Mouse (Mus musculus): ENCODE data around the gene Oas1d.
"Not testable (repeated sequence)": the region's sequence is repeated elsewhere in the genome, so short reads cannot be mapped to it uniquely, and the experiment has no call there.

Gene Oas1d

DNA sequence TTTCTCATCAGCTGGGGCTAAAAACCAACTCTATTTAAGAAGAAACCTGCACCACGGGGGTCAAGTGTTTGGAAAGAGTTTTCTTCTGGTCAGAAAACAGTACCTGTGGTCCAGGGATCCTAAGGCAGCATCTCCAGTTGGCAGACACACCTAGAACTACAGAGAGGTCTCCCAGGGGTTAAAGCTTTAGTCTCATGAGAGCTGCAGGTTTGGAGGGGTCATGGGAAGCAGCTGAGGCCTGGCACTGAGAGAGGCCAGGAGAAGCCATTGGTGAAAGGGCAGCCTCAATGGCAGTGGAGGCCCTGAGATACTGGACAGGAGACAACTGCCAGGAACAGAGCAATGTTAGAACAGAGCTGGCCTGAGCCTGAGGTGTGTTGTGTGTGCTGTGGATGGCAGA is 13.7 kb upstream of the Oas1d start:
- no peak for DNase-seq (ENCODE audit: low spot score in 2 of 2)

DNA sequence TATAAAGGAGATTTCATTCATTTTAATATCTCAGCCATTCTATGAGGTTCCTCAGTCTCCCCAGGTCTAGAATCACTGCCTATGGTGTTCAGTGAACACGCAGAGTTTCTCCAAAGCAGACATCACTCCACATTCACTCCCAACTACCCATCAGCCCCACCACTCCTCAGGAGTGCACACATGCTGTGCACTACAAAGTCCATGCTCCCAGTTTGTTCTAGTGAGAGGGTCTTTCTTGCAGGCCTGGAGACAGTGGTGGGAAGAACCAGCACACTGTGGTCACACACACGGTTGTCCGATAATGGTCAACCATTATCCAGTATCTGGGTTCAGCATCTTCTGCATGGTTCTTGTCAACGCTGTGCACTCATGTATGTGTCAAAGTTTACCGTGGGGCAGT is 12.3 kb upstream of the Oas1d start:
- DNase-seq (ENCODE audit: low spot score in 2 of 2), result no peak

DNA sequence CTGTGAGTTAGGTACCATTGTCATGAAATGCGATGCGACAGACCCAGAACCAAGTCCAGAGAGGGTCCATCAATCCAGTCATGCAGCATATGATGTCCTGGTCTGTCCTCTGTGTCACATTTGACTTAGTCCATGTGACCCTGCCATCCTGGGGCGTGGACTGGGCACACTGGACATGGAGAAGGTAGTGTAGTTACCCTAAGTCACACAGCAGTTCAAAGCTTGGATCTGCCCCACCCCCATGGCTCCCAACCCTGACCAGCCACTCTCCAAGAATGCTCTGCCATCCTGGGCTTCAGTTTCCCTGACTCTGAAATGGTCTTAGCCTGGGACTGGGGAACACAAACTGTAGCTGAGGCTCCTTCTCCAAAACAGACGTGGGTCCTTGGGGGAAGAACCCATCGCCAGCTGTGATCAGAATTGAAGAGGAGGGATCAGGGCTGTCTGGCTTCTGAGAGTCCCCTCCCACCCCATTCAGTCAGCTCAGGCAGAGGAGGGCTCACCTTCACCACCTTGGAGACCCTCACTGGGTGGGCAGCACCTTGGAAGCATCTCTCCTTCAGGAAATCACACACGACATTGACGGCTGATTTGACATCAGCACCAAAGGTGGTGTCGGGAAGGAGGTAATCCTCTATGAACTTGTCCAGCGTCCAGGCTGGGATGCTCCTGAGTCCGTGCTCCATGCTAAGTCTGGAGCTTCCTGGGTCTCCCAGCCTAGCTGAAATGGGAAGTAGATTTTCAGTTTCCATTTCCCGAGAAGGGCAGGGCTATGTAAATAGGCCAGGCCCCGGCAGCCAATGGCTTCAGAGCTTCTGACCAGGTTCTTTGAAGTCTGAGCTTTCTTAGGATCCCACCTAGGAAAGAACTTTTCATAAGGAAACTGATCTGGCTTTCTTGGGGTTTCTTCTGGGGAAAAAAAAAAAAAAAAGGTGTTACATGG is 7.3 kb upstream of the Oas1d start, which contains the start of gene Oas1a:
Gene Oas1a, minus strand, starts transcription at position 731 of the 943 bp plus-strand sequence.
- DNase-seq (ENCODE audit: low spot score in 2 of 2), result not testable (repeated sequence)

DNA sequence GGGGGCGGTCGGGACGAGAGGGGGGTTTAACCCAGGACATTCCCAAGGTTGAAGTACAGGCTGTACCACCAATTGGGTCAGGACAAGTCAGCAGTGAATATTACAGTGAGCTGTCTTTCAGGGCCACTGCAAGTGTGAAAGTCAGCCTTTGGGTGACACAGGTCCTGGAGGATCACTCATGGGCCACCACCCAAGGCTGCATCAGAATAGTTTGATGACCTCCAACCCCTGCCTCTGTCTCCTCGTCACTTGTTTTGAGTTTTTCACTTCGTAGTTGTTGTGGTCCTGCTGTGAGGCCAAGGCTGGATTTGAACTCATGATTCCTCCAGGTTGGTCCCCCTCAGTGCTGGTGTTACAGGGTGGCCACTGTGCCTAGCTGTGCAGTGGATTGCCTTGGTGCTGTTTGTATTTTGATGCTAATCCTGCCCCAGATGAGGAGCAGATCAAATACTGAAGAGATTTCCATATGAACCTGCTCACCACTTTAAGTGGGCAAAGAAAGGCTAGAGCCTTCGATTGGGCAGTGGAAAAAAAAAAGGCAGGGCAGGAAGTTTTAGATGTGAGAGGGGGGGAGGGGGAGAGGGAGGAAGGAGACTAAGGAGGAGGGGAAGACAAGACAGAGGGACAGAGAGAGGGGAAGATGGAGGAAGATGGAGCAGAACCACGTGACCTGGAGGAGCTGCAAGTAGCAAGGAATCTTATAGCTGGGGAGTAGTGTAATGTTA is 6.0 kb upstream of the Oas1d start:
- DNase-seq (ENCODE audit: low spot score in 2 of 2), result no peak

DNA sequence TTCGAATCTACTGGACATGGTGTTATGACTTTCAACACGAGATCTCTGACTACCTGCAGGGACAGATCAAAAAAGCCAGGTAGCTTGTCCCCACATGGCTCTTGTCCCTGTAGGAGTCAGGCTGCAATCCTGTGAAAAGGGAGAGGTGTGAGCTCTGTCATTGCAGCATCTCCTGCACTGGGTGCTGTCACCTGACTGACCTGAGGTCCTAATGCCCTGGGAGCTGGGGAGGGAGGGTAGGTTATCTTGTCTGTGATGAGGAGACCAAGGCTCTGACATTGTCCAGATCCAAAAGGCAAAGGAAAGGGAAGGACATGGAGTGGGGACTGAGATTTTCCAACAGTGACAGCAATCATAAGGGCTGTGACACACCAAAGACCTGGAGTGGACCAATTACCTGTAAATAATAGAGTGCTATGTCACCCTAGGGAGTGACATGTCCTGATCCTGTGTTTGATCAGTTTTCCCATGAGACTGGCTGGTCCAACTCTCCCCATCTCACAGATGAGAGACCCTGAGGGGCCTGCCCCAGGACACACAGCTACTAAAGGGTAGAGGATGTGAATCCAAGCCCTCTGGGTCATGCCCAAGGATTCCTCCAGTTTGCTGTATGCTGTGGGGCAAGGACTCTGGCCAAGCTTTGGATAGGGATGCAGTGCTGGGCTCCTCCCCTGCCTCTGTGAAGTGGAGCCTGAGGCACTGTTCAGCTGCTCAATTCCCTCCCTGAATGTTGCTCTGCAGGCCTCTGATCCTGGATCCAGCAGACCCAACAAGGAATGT is 5.0 kb downstream of the Oas1d start:
- DNase-seq (ENCODE audit: low spot score in 2 of 2), result not testable (repeated sequence)

DNA sequence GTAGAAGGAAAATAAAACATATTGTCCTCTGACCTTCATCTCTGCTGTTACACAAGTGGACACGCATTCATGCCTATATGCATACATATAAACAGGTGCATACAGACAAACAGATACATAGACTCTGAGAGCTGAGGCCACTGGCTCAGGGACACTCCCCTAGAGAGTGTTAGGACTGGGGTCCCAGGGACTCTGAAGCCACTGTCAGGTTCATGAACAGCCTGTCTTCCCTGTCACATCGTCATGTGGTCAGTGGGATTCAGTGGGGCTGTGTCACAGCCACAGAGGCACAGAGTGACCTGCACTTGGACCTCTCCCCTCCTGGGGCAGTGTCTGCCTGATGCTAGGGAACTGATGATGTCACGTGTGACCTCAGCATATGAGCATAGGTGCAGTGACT is 6.0 kb downstream of the Oas1d start:
- DNase-seq (ENCODE audit: low spot score in 2 of 2), result no peak

DNA sequence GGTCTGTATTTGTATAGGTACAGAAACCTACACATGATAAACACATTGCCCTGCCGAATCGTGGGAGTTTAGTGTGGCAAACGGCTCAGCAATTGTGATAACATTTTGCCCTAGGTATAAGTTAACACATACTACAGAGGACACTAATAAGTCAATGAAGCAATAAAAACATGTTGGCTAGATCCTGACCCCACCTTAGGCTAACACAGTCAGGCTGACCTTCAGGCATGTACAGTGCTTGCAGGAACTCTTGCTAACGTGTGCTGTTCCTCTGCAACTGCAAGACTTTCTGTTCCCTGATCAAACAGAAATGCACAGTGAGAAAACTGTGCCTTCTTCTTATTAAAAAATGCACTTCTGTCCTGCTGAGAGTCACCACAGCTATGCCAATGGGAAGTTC is 9.6 kb downstream of the Oas1d start:
- DNase-seq (ENCODE audit: low spot score in 2 of 2), result no peak

DNA sequence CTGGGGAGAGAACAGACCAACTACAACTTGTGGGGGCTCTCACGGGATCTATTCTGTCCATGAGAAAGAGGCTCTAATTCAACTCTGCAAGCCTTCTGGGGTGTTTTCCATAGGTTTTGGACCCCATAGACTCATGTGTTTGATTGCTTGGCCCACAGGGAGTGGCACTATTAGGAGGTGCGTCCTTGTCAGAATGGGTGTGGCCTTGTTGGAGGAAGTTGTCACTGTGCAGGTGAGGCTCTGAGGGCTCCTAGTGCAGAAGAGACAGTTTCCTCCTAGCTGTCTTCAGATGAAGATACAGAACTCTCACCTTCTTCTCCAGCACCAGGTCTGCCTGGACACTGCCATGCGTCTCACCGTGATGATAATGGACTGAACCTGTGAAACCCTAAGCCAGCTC is 10.2 kb downstream of the Oas1d start:
- DNase-seq (ENCODE audit: low spot score in 2 of 2), result not testable (repeated sequence)

DNA sequence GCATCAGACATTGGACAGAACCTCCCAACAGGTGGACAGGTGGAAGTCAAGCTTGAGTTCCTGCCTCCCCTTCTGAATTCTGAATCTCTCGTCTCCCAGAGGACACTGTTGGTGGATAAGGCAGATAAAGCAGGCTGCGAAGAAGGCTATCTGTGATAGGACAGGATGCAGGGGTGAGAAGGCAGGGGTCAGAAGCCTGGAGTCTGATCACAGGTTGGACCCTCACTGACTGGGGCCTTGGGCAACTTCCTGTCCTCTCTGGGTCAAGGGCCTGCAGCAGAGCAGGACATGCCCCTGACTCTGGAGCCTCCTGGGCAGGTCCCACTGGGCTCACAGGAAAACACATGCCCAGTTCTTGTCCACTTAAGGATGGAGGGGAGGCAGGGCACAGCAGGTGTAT is 12.0 kb downstream of the Oas1d start:
- not testable (repeated sequence) for DNase-seq (ENCODE audit: low spot score in 2 of 2)

DNA sequence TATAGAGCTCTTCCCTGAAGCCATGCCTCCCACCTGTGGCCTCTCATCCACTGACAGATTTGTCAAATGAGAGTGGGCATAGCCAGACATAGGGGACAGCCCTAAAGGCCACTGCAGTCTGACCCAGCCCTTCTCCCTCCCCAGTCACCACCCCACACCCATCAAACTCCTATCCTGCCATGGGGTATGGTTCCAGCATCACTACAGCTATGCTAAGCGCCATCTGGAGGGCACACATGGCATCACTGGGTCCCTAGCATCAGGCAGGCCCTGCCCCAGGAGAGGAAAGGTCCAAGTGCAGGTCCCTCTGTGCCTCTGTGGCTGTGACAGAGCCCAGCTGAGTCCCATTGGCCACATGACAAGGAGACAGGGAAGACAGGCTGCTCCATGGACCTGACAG is 12.7 kb downstream of the Oas1d start:
- DNase-seq (ENCODE audit: low spot score in 2 of 2), result no peak

DNA sequence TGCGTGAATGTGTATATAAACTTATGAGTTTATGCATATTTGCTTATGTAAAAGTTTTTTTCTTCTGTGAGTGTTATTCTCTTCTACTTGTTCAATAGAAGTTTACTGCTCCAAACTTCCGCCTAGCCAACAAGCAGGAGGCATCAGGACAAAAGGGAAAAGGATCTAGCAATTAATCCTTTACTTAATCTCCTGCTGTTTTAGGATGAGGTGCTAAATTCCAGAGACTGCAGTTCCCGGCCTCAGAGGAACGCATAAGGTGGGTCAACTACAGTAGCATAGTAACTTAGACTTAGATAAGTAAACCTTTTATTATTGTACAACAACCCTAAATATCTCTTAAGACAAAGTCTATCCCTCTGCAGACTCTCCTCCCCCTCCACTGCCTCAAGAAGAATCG is 19.6 kb downstream of the Oas1d start:
- DNase-seq (ENCODE audit: low spot score in 2 of 2), result no peak

DNA sequence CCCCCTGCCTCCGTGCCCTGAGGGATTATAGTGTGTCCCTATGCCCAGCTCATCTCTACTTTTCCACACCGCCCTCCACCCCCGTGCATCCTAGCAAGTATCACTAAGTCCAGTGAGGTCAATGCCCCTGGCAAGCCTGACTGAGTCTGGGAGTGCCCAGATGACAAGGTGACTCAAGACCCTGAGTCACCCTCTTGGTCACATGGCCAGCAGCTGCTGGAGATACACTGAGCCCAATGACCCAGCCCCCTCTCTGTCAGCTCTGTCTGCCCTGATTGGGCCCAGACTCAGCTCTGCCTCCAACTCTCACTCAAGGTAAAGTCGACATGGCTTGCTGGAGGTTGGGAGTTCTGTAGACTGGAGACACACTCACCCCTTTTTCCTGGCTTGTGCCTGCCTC is 23.5 kb downstream of the Oas1d start:
- DNase-seq (ENCODE audit: low spot score in 2 of 2), result no peak

DNA sequence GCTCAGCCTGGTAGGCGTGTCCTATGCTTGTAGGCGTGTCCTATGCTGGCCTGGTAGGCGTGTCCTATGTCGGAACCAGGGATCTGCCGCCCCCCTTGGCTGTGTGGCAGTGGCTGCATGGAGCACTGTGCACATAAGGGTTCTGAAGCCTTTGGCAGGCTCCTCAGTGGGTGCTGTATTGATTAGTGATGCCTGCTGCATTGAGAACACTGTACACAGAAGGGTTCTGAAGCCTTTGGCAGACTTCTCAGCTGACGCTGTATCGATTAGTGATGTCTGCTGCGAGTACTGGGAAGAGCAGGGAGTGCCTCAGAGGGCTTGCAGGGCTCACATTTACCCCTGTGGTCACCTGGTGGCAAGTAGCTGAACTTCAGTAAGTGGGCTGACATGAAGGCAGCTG is 24.2 kb downstream of the Oas1d start:
- no peak for DNase-seq (ENCODE audit: low spot score in 2 of 2)

DNA sequence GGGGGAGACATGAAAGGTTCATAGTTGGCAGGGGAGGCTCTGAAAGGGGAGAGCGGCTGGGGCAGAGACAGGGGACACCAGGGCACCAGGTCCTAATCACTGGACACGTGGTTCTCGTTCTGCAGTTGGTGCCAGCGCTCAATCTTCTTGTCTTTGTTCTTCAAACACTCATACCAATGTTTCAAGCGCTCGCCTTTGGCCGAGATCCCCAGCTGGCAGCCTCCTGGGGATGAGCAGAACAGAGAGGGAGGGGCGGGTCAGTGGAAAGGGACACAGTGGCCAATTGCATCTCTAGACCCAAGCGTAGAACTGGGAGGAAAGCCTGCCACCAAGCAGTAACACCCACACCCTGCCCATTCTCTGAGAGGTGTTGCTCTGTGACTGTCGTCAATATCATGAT is 27.7 kb downstream of the Oas1d start:
- DNase-seq (ENCODE audit: low spot score in 2 of 2), result peak; percentile 22 to 24

DNA sequence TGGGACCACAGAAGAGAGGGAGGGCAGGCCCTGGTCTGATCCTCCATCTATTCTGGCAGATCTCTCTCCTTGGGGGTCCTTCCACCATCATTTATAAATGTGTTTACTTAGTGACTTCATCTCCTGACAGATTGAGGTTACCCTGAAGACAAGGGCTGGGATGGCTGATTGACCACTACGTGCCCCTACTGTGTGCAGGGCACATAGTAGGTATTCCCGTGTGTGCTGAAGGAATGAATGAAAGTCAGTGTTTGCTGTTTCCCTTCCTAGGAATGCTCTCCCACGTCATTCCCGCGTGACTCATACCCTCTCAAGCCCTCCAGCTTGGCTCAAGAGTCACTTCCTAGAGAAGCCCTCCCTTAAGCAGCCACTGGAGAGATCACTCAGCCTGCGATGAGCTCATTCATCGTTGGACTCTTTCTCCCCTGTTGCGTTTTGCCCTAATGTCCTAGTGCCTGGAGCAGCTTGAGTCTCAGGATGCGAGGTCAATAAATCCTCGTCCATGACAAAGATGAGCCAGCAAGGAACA is 38.0 kb downstream of the Oas1d start:
- DNase-seq (ENCODE audit: low spot score in 2 of 2), result no peak

DNA sequence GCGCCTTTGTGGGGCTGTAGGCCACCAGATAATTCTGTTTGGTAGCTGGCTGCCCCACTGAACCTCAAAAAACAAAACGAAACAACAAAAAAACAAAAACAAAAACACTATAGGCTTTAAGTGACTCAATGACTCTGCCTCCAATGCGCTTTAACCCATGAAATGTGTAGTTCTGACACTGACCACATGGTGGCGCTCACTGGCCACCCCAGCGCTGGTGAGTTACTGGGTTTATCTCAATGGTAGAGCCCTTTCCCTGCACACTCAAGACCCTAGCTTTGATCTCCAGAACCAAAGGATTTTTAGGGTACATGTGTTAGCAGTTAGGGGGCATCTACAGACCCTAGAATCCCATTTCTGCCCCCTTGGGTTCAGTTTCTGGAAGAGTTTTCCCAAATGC is 39.6 kb downstream of the Oas1d start:
- peak; percentile 40 to 56 for DNase-seq (ENCODE audit: low spot score in 2 of 2)

DNA sequence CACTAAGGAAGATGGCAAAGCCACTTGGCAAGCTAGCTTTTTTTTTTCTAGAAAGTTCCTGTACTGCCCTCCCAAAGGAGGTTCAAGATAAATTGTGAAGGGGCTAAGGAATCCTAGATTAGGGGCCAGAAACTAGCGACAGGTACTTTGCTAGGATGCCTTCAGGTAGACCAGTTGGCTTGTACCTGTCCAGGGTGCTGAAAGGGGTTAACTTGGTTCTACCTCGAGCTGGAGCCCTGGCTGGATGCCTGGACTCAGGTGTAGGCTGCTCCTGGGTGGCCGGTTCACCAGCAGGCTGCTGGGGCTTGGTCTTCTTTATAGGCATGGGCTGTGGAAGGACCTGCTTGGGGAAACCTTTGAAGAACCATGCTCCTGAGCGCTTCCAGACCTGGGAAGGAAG is 46.7 kb downstream of the Oas1d start:
- no peak for DNase-seq (ENCODE audit: low spot score in 2 of 2)

DNA sequence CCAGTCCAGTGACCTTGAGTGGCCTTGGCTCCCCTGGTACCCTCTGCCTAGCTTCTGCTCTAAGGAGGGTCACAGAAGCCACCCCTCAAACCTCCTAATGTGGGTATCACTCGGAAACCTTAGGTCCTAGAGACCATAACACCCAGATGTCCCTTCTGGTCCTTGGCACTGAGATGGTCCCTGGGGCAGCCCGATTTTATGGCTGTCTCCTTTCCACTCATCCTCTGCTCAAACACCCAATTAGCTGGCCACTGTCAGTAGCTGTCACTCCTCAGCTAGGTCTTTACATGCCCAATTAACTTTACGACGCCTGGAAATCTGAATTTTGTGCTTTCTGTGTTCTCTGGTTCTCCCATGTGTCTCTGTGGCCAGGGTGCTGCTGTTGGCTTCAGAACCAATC is 51.8 kb downstream of the Oas1d start:
- no peak for DNase-seq (ENCODE audit: low spot score in 2 of 2)

DNA sequence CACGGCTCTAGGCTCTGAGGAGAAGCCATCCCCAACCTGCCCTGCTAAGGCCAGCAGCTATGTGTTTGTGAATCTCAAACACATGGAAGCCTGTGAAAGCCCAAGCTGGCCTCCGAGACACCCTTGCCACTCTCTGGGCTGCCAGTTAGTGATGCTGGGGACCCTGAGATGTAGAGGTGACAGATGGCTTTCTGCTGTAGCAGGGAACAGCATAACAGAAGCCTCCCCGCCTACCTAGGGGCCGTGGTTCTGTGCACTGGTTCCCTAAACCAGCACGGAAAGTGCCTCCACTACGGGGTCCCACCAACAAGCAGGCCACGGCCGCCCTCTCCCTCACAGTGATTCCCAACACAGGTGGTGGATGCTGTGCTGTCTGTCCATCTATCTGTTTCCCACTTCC is 52.6 kb downstream of the Oas1d start:
- DNase-seq (ENCODE audit: low spot score in 2 of 2), result no peak

DNA sequence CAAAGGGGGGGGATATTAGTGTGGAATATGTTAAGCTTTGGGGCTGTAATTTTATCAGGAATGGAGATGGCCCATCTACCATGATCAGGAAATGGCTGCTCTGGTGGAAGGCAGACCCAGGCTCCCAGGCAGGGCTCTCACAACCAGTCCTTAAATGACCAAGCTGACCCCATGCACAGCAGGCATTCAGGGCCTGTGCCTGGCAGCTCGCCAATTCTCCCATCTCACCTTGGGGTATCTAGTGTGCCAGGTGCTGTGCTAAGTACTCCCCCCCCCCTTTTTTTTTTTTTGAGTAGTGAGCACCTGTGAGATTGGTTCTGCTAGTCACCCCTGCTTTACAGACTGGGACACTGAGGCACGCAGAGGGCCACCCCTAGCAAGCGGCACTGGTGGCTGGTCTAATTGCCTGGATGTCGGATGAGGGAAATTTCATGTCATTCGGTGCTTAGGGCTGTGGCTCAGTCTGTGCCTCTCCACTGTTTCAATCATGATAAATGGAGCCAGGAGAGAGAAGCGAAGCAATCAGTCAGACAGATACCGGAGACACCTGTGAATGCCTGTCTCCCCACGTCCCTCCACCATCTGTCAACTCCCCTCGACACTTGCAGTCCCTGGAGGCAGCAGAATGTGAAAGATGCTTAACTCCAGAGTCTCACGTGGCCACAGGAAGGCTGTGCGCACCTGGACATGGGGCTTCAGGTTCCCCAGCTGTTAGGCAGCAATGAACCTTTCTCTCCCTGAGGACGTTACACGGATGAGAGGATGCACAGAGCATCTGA is 53.2 kb downstream of the Oas1d start:
- no peak for DNase-seq (ENCODE audit: low spot score in 2 of 2)

DNA sequence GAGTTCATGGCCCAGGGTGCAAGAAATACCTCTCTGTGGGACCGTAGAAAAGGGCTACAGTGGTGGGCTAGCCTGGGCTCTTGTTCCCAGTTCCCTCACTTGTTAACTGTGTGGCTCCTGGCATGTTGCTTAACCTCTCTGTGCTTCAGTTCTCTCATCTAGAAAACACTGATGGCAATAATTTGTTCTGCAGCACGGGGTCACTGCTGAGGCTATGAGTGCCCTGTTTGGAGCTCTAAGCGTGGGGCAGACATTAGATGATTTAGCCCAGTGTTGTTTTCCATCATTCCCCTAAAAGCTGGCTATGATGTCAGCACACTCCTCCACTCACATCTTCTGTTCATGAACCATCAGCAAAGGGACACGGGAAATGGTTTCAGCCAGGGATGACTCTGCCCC is 53.8 kb downstream of the Oas1d start:
- DNase-seq (ENCODE audit: low spot score in 2 of 2), result no peak

Data from frontal cortex, postnatal 36 days (tissue).